Mouse (Mus musculus): Measurements from ENCODE around the gene Olfr314. TPM values are rescaled to one million over a fixed set of nuclear protein-coding genes. Genes with fewer than 3 reads are reported as not detected.
"Not testable (repeated sequence)": the region's sequence is repeated elsewhere in the genome, so short reads cannot be mapped to it uniquely, and the experiment has no call there.

Olfr314 gene
- polyA plus RNA-seq (2015; fragmentation: Nextera tagmentation; extraction: Ambion mirVana): not detected in 2 replicates

- Histone ChIP-seq H3K9ac (ENCODE audit: low read depth, low read length) (no peak within 1 kb of the TSS), H3K27me3 (replicated peaks; ENCODE audit: control insufficient read depth, insufficient read depth, low read length) (no peaks in the 10 kb centered on the region), H3K36me3 (ENCODE audit: control insufficient read depth, insufficient read depth, low read length) (no peaks in the 10 kb centered on the region), H3K4me3 (ENCODE audit: low read length) (no peak within 1 kb of the TSS), H3K4me1 (ENCODE audit: control insufficient read depth, insufficient read depth, low read depth, low read length) (no peaks in the 10 kb centered on the region), H3K9me3 (ENCODE audit: control insufficient read depth, low read length) (no peaks in the 10 kb centered on the region), H3K27ac (ENCODE audit: low read depth, low read length) (no peak within 1 kb of the TSS), H3K4me2 (ENCODE audit: low read length) (no peak within 1 kb of the TSS)
- no peak for ATAC-seq
- 86% methylated on average over 6 of the region's 6 CpGs for WGBS
Observed at GRCm38 (mm10) chr11:58782480-58783089, at the start of gene Olfr314. Gene Olfr314 (plus strand): TSS chr11:58782952.

- WGBS: 30% methylated on average over 3 of the region's 3 CpGs
- Histone ChIP-seq H3K27ac (ENCODE audit: low read depth, low read length) (no peak overlapping the region), H3K27me3 (replicated peaks; ENCODE audit: control insufficient read depth, insufficient read depth, low read length) (no peaks in the 10 kb centered on the region), H3K4me2 (ENCODE audit: low read length) (no peak overlapping the region), H3K4me3 (ENCODE audit: low read length) (no peak overlapping the region), H3K4me1 (ENCODE audit: control insufficient read depth, insufficient read depth, low read depth, low read length) (no peaks in the 10 kb centered on the region), H3K9me3 (ENCODE audit: control insufficient read depth, low read length) (no peaks in the 10 kb centered on the region), H3K36me3 (ENCODE audit: control insufficient read depth, insufficient read depth, low read length) (no peaks in the 10 kb centered on the region), H3K9ac (ENCODE audit: low read depth, low read length) (no peak overlapping the region)
- ATAC-seq: no peak
Observed at GRCm38 (mm10) chr11:58733372-58733771, 49.4 kb upstream of the Olfr314 start.

- ATAC-seq: no peak
- Histone ChIP-seq H3K4me1 (ENCODE audit: control insufficient read depth, insufficient read depth, low read depth, low read length) (no peaks in the 10 kb centered on the region), H3K9me3 (ENCODE audit: control insufficient read depth, low read length) (no peaks in the 10 kb centered on the region), H3K36me3 (ENCODE audit: control insufficient read depth, insufficient read depth, low read length) (no peaks in the 10 kb centered on the region), H3K27me3 (replicated peaks; ENCODE audit: control insufficient read depth, insufficient read depth, low read length) (no peaks in the 10 kb centered on the region), H3K4me3 (ENCODE audit: low read length) (no peak within 1 kb of the TSS), H3K27ac (ENCODE audit: low read depth, low read length) (no peak within 1 kb of the TSS), H3K4me2 (ENCODE audit: low read length) (no peak within 1 kb of the TSS), H3K9ac (ENCODE audit: low read depth, low read length) (no peak within 1 kb of the TSS)
- 90% methylated on average over 4 of the region's 4 CpGs for WGBS
Observed at GRCm38 (mm10) chr11:58738792-58739262, 43.9 kb upstream of the Olfr314 start, which contains the start of gene Olfr317. Gene Olfr317 (minus strand): TSS chr11:58739212.

GRCm38 (mm10) chr11:58751096-58751495, 31.7 kb upstream of the Olfr314 start:
- ATAC-seq; H3K27me3 ChIP-seq (replicated peaks; ENCODE audit: control insufficient read depth, insufficient read depth, low read length); H3K9ac ChIP-seq (ENCODE audit: low read depth, low read length); H3K36me3 ChIP-seq (ENCODE audit: control insufficient read depth, insufficient read depth, low read length); H3K4me3 ChIP-seq (ENCODE audit: low read length); H3K27ac ChIP-seq (ENCODE audit: low read depth, low read length); H3K9me3 ChIP-seq (ENCODE audit: control insufficient read depth, low read length); H3K4me2 ChIP-seq (ENCODE audit: low read length); H3K4me1 ChIP-seq (ENCODE audit: control insufficient read depth, insufficient read depth, low read depth, low read length): not testable (repeated sequence)
- 84% methylated on average over 18 of the region's 18 CpGs for WGBS

- H3K36me3 ChIP-seq (ENCODE audit: control insufficient read depth, insufficient read depth, low read length): no peaks in the 10 kb centered on the region
- 86% methylated on average over 2 of the region's 2 CpGs for WGBS
- H3K9me3 ChIP-seq (ENCODE audit: control insufficient read depth, low read length): no peaks in the 10 kb centered on the region
- H3K27ac ChIP-seq (ENCODE audit: low read depth, low read length): no peak within 1 kb of the TSS
- no peak within 1 kb of the TSS for H3K4me3 ChIP-seq (ENCODE audit: low read length)
- H3K4me1 ChIP-seq (ENCODE audit: control insufficient read depth, insufficient read depth, low read depth, low read length): no peaks in the 10 kb centered on the region
- no peak within 1 kb of the TSS for H3K9ac ChIP-seq (ENCODE audit: low read depth, low read length)
- H3K27me3 ChIP-seq (replicated peaks; ENCODE audit: control insufficient read depth, insufficient read depth, low read length): no peaks in the 10 kb centered on the region
- H3K4me2 ChIP-seq (ENCODE audit: low read length): no peak within 1 kb of the TSS
- no peak for ATAC-seq
Observed at GRCm38 (mm10) chr11:58752434-58752833, 30.3 kb upstream of the Olfr314 start, which contains the start of gene Olfr316. Gene Olfr316 (plus strand): TSS chr11:58752734.

GRCm38 (mm10) chr11:58772888-58773287, 9.9 kb upstream of the Olfr314 start, which contains the start of gene Olfr315:
Gene Olfr315 (plus strand): TSS chr11:58773188.
- Histone ChIP-seq H3K4me3 (ENCODE audit: low read length) (no peak within 1 kb of the TSS), H3K4me1 (ENCODE audit: control insufficient read depth, insufficient read depth, low read depth, low read length) (no peaks in the 10 kb centered on the region), H3K36me3 (ENCODE audit: control insufficient read depth, insufficient read depth, low read length) (no peaks in the 10 kb centered on the region), H3K9ac (ENCODE audit: low read depth, low read length) (no peak within 1 kb of the TSS), H3K4me2 (ENCODE audit: low read length) (no peak within 1 kb of the TSS), H3K27me3 (replicated peaks; ENCODE audit: control insufficient read depth, insufficient read depth, low read length) (no peaks in the 10 kb centered on the region), H3K27ac (ENCODE audit: low read depth, low read length) (no peak within 1 kb of the TSS), H3K9me3 (ENCODE audit: control insufficient read depth, low read length) (no peaks in the 10 kb centered on the region)
- ATAC-seq: no peak

- Histone ChIP-seq H3K27ac (ENCODE audit: low read depth, low read length) (no peak overlapping the region), H3K27me3 (replicated peaks; ENCODE audit: control insufficient read depth, insufficient read depth, low read length) (no peaks in the 10 kb centered on the region), H3K9me3 (ENCODE audit: control insufficient read depth, low read length) (no peaks in the 10 kb centered on the region), H3K4me2 (ENCODE audit: low read length) (no peak overlapping the region), H3K4me1 (ENCODE audit: control insufficient read depth, insufficient read depth, low read depth, low read length) (no peaks in the 10 kb centered on the region), H3K9ac (ENCODE audit: low read depth, low read length) (no peak overlapping the region), H3K4me3 (ENCODE audit: low read length) (no peak overlapping the region), H3K36me3 (ENCODE audit: control insufficient read depth, insufficient read depth, low read length) (no peaks in the 10 kb centered on the region)
- WGBS: 79% methylated on average over 2 of the region's 2 CpGs
- ATAC-seq: no peak
Observed at GRCm38 (mm10) chr11:58784182-58784581, 1.4 kb downstream of the Olfr314 start.

GRCm38 (mm10) chr11:58787651-58788050, 4.9 kb downstream of the Olfr314 start:
- H3K27ac ChIP-seq (ENCODE audit: low read depth, low read length): no peak overlapping the region
- ATAC-seq: no peak
- H3K9me3 ChIP-seq (ENCODE audit: control insufficient read depth, low read length): no peaks in the 10 kb centered on the region
- no peak overlapping the region for H3K4me3 ChIP-seq (ENCODE audit: low read length)
- WGBS: 90% methylated on average over 10 of the region's 10 CpGs
- no peaks in the 10 kb centered on the region for H3K36me3 ChIP-seq (ENCODE audit: control insufficient read depth, insufficient read depth, low read length)
- no peak overlapping the region for H3K9ac ChIP-seq (ENCODE audit: low read depth, low read length)
- H3K27me3 ChIP-seq (replicated peaks; ENCODE audit: control insufficient read depth, insufficient read depth, low read length): no peaks in the 10 kb centered on the region
- H3K4me1 ChIP-seq (ENCODE audit: control insufficient read depth, insufficient read depth, low read depth, low read length): no peaks in the 10 kb centered on the region
- no peak overlapping the region for H3K4me2 ChIP-seq (ENCODE audit: low read length)

GRCm38 (mm10) chr11:58788346-58788745, 5.6 kb downstream of the Olfr314 start:
- Histone ChIP-seq H3K27ac (ENCODE audit: low read depth, low read length) (no peak overlapping the region), H3K9ac (ENCODE audit: low read depth, low read length) (no peak overlapping the region), H3K4me1 (ENCODE audit: control insufficient read depth, insufficient read depth, low read depth, low read length) (no peaks in the 10 kb centered on the region), H3K9me3 (ENCODE audit: control insufficient read depth, low read length) (no peaks in the 10 kb centered on the region), H3K36me3 (ENCODE audit: control insufficient read depth, insufficient read depth, low read length) (no peaks in the 10 kb centered on the region), H3K27me3 (replicated peaks; ENCODE audit: control insufficient read depth, insufficient read depth, low read length) (no peaks in the 10 kb centered on the region), H3K4me2 (ENCODE audit: low read length) (no peak overlapping the region), H3K4me3 (ENCODE audit: low read length) (no peak overlapping the region)
- ATAC-seq: no peak
- WGBS: 83% methylated on average over 8 of the region's 8 CpGs

All from hindbrain, embryonic 16.5 days (tissue).